Mouse (Mus musculus): Measurements from ENCODE around the gene Gfi1.

Gene Gfi1

DNA sequence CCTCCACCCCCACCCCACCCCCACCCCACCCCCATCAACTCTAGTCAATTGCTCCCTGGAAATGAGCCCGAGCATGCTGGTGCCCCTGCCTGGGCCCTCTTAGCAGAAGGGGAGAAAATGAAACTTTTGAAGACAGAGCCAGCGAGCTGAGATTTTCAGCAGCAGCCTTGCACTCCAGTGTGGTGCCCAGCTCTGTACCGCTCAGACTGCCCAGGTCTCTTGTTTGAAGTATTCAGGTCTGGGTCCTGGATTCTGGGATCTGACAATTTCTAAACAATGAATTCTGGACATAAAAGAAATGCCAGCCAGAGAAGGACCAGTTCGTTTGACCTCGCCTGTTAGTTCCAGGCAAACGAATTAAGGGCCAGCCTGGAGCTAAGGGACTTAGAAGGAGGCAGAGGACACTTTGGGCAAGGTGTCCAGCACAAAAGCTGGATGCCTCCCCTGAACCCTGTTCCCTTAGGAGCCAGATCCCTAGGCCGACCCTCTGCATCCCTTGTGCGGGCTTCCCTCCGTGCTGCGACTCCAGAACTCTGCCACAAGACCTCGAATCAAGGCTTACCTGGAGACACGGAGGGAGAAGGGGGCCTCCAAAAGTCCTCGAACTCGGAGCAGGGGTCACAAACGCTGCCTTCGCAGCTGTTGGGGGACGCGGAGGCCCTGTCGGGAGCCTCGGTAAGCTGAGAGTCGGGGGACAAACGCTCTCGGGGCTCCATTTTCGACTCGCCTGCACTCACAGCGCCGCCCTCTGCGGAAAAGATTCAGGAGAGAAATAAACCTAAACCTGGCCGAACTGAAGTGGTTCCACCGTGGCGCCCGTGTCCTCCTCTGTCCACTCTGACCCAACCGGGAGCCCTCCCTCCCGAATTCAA lies 2.9 kb downstream of the Gfi1 start:
- in situ Hi-C loops (cut with MboI, MseI): loop anchor here (5.0 kb wide), 1 partner anchor 116 kb away; no protein-coding TSS in a partner anchor

DNA sequence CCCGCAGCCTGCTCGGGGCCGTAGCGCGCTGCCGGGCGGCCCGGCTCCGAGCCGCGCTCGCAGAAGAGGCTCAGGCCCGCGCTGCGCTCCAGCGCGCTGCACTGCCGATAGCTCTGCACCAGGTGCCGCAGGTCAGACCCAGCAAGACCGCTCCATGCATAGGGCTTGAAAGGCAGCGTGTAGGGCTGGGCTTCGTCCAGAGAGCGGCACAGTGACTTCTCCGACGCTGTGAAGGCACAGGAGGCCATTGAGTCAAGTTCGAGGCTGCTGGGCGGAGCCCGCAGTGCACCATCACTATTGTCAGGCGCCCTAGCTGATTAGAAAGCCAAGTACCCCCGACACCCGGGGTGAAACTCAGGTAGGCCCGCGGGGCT lies 4.2 kb downstream of the Gfi1 start:
- in situ Hi-C loops (cut with MboI, MseI): loop anchor here (5.0 kb wide), 1 partner anchor 114 kb away; no protein-coding TSS in a partner anchor

DNA sequence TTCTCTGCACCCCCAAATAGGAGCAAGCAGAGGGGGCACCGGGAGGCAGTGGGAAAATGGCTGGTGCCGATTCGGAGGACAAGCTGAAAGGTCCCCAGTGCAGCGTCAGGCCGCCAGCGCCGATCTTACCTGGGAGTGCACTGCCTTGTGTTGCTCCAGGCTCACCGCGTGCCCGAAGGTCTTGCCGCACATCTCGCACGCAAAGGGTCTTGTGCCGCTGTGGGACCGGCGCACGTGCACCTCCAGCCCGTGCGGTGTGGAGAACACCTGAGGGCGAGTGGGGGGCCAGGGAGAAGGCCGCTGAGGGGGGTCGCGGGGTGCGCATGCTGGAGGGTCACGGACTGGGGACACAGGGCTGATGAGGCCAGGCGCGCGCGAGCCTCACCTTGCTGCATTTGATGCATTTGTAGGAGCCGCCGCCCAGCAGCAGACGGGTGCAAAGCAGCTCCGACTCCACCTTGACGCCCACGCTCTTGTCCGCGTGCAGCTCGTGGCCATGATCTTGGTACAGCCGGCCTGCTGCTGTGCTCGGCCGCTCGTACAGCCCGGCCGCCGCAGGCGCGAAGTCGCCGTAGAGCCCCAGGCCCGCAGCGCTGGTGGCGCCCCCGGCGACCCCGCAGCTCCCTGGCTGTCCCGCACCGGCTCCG lies 4.7 kb downstream of the Gfi1 start:
- in situ Hi-C loops (cut with MboI, MseI): loop anchor here (5.0 kb wide), 1 partner anchor 114 kb away; no protein-coding TSS in a partner anchor

DNA sequence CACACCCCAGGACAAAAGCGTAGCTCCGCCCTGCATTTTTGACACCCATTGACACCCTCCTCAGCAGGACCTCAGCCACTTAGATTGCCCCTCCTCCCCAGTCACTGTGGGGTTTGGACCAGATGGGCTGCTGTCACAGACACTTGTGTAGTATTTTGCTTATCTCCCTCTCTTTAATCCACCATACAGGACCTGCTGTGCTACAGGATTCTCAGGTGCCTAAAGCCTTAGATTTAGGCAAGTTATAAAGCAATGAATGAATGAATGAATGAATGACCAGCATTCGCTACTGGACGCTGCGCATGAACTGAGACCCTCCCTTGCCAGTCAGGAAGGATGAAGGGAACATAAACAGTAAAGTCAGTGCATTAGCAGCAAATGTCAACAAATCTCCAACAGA lies 5.3 kb downstream of the Gfi1 start:
- in situ Hi-C loops (cut with MboI, MseI): loop anchor here (5.0 kb wide), 1 partner anchor 113 kb away; no protein-coding TSS in a partner anchor

DNA sequence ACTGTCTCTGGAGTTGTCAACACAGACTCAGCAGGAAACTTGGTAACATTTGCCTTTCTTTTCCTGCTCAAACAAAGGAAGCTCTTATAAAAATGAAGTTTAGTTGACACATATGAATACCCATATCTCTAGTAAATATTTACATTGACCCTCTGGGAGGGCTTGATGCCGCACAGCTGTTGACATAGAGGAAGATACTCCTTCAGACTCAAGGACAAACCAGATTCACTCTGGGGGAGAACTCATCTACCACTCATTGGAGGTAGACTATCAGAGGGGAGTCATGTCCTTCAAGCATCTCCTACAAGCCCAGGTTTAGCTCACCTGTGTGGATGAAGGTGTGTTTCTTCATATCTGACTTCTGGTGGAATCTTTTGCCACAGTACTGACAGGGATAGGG lies 6.0 kb downstream of the Gfi1 start:
- in situ Hi-C loops (cut with MboI, MseI): loop anchor here (5.0 kb wide), 1 partner anchor 112 kb away; no protein-coding TSS in a partner anchor

DNA sequence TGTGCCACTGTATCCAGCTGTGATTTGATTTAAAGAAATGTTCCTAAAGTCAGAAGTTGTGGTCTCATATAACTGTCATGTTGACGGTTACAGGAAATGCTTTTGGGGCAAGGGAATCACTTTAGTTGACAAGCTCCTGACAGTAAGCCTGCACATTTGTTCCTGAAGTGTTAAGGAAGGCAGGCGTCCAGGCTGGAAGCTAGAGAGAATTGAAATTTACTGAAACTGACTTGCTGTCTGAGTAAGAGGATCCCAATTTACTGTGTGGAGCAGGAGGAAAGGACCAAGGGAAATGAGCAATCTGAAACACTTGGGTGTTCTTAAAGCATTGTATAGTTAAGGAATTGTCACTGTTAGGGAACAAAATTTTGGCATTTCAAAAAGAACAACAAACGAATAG lies 6.6 kb downstream of the Gfi1 start:
- in situ Hi-C loops (cut with MboI, MseI): no loop called here

DNA sequence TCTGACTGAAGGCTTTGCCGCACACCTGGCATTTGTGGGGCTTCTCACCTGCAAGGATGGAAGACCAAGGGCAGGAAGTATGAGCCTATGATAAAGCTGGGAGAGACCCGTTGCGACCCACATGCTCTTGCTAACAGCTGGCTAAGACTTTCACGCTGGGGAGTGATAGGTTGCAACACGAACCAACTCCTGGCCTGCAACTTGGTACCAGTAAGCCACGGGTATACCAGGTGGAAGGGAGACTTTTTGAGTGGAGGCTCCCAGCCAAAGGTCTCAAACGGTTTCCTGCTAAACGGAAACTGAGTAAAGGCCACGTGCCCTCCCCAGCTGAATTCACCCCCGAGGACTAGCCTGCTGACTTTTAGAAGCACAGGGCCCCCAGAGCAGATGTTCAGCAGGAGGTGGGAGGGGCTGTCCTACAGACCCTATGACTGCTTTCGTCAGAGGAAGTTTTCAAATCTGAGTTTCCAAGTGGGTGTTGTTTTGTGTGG lies 7.9 kb downstream of the Gfi1 start:
- in situ Hi-C loops (cut with MboI, MseI): no loop called here

DNA sequence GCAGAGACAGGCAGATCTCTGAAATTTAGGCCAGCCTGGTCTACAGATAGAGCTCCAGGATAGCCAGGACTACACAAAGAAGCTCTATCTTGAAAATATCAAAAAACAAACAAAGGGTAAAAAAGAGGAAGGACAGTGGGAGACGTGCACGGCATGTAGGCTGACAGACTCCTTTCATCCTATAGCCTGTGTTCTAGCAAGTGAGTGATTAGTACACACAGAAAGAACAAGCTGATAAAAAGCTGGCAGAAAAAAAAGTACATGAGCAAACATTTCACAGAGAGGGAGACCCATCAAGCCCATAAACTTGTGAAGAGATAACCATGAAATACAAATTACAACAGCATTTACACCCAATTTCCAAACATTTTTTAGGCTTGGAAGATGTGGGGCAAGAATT lies 14.1 kb downstream of the Gfi1 start:
- in situ Hi-C loops (cut with MboI, MseI): no loop called here

DNA sequence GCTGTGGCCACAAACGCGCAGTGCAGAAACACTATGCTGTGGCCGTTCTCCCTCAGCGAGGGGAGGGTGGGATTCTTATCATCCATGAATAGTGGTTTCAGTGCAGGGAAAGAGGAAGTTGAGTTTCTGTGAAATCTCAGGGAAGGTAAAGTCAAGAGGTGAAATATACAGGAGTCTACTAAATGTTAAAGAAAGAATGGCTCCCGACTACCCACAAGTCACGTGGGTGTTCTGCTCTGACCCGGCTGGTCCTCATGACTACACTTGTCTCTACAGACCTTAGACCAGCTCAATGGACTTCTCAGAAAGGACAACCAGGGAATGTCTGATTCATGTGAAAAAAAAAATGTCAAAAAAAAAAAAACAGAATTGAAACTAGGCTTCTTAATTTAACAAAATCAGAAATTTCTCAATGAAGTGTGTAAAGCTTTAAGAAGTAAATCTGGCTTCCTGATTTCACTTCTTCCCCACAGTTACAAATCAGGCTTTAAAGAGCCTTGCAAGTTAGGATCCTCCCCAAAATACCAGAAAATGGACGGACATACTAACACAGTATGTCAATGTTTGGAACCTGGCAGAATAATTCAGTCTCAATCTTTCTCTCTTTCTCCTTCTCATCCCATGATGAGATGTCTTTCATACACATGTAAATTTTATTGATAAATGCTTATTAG lies 17.6 kb downstream of the Gfi1 start:
- in situ Hi-C loops (cut with MboI, MseI): no loop called here

DNA sequence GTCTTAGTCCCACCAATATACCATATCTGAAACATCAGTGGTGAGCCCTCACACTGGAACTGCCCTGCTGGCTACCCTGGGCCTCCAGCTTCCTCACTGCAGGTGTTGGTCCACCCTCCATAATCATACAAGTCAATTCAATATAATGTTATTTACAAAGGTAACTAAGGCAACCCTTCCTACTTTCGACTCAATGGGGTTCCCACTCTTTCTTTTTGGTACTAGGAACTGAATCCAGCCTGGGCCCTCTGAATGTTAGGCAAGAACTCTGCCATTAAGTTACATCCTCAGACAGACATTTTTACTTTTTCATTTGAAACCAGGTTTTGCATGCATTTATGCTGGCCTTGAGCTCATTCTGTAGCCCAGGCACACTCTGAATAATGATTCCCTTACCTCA lies 19.6 kb downstream of the Gfi1 start:
- in situ Hi-C loops (cut with MboI, MseI): no loop called here

DNA sequence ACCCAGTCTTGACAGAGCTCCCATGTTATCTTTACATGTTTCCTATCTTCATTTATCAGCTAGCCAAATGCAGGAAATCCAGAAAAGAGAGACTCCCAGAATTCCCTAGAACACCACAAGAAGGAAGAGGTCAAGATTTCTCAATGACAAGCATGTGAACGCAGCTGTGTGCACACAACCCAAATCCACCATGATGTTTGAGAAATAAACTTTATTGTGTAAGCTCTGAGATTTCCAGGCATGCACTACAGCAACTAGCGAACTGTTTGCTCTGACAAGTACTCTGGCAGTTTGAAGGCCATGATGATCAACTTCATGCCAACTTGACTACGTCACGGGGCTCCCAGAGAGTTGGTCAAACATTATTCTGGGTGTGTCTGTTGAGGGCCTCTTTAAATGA lies 20.1 kb downstream of the Gfi1 start:
- in situ Hi-C loops (cut with MboI, MseI): no loop called here

DNA sequence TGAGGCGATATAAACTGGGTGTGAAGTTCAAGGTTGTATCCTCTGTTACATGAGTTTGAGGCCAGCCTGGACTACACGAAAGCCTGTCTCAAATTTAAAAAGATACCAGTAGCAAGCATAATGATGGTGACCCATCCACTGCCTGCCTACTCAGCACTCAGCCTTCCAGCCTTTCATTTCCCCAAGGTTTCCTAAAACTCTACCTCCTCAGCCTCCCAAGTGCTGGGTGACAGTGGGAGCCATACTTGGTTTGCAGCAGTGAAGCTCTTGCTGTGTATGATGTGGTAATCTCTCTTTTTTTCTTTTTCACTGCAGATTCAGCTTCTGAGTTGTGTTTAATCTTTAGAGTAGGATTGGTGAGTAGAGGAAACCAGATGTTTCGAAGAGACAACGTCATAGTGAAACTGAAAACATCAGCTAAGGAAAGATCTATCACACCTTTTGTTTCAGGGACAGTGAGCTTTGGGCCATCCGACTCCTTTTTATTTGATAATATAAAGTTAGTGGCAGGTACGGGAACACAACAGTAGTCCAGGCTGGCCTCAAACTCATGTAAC lies 22.6 kb downstream of the Gfi1 start:
- in situ Hi-C loops (cut with MboI, MseI): loop anchor here (5.0 kb wide), 1 partner anchor 46 kb away; no protein-coding TSS in a partner anchor

DNA sequence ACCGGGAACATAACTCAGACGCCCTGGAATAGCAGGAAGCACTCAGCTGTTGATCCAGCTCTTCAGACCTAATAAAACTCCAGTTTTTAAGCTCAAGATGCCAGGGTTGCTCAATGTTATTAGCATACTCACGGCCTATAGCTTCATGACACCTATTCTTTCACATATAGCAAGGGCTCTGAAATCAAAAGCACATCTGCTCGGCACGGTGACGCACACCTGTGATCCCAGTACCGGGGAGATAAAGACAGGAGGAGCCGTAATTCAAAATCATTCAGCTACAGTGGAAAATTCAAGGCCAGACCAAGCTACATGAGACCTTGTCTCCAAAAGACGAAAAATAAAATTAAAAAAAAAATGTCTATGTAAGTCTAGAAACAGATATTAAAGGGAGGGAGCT lies 24.2 kb downstream of the Gfi1 start:
- in situ Hi-C loops (cut with MboI, MseI): loop anchor here (5.0 kb wide), 1 partner anchor 44 kb away; no protein-coding TSS in a partner anchor

DNA sequence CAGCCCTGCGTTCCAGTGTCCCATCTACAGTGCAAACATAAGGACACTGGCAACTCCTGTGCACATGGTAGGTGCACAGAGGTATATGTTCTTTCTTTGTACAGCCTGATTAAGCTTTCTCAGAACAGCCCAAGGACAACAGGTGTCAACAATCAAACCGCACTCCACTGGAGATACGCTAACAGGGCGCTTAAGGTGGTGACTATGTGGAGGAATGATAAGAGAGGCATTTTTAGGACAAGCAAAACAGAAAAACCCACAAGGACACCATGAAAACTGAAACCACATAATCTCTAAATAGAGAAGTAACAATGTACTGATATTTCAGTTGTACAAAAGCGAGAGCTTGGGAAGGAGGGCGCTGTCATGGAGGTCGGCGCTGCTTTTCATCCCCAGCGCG lies 25.0 kb downstream of the Gfi1 start:
- in situ Hi-C loops (cut with MboI, MseI): loop anchor here (5.0 kb wide), 1 partner anchor 44 kb away; no protein-coding TSS in a partner anchor

DNA sequence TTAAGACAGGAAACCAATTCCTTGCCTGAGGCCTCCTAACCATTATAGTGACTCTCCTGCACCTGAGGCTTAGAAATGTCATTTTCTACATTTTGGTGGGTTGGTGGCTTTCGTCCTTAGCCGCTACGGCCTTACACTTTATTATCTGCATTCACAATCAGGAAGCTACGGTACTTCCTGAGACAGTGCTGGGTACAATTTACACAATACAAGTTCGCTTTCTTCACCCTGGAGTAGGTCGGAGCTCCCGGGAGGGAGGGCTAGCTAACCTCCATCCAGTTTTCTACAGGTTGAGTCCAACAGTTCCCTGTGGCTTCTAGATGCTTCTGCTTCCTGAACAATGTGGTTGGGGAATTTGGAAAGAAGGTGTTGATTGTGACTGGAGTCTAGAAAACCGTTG lies 26.9 kb downstream of the Gfi1 start:
- in situ Hi-C loops (cut with MboI, MseI): no loop called here

DNA sequence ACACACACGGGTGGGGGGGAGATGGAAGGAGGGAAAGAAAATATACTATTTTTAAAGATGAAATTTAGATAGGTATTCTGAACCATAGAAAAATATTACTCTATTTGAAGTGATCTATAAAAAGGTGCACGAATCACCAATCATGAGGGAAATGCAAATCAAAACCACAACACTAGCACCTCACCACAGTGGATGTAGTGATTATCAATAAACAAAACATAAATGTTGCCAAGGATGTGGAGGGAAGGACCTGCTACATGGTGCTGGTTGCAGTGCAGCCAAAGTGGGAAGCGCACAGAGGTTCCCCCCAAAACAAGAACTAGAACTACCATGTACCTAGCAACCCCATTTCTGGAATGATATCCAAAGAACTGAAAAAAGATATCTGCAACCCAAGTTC lies 30.8 kb downstream of the Gfi1 start:
- in situ Hi-C loops (cut with MboI, MseI): no loop called here

DNA sequence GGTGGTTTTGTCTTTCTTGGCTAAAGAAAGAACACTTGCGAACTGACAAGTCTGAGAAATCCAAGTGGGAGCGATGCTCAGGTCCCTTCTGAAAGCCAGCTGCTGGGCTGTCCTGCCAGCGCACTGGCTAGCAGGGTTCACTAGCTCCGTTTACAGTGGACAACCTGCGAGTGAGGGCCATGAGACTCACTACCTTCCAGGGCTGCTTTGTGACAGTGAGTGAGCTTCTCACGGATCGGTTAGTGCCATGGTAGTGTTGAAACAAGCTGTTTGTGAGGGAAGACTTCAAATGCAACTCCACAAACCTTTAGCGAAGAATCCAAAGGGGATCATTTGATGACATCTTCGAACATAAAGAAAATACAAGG lies 37.4 kb downstream of the Gfi1 start:
- in situ Hi-C loops (cut with MboI, MseI): no loop called here

DNA sequence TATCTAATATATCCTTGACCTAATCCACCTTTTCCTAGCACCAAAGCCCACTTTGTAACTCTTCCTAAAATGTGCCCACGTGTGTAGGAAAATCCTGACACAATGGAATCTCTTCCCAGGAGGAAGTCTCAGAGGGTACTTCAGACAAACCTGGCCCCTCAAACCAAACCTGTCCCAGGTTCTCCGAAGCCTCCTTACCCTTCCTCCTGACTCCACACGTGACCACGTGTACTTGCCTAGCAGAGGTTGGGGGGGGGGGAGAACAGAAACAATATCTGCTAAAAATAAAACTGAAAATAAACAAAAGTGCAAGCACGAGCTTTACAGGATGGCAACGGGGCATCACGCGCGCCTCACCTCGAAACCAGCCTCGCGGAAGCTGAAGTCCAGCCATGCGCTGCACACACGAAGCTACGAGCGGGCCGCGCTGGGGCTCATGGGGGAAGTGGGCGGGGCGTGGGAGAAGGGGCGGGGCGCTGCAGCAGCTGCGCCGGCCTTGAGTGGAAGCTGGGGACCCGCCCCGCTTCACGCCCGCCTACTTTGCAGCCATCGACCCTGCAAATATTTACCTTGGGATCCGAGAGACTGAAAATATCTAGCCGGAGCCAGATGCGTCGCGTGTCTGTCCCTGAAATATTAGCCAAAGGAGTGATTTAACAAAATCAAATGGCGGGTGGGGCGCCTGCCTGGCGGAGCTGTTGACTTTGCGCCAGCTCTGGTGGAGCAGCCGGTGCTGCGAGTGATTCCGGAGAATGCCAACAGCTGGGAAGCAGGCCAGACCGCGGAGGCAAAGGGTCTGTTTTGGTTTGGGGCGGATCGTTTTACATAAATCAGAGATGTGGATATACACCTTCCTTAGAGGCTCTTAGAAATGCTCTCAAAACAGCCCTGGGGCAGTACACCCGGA lies 38.0 kb downstream of the Gfi1 start:
- in situ Hi-C loops (cut with MboI, MseI): no loop called here

DNA sequence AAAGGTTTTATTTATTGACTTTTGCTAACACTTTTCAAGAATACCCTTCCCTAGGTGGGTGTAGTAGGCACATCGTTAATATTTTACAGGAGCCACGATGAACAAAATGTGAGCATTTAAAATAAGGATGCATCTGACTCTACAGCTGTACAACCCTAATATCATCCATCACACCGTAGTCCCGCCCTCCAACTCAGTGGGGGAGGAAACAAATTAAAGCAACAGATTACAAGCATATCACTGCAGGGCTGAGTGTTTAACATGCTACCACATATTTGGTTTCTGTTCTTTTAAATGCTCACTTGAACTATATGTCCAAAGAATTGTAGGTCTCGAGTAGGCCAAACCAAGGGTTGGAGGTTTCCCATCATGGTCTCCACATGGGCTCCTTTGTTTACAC lies 38.7 kb downstream of the Gfi1 start:
- in situ Hi-C loops (cut with MboI, MseI): no loop called here

DNA sequence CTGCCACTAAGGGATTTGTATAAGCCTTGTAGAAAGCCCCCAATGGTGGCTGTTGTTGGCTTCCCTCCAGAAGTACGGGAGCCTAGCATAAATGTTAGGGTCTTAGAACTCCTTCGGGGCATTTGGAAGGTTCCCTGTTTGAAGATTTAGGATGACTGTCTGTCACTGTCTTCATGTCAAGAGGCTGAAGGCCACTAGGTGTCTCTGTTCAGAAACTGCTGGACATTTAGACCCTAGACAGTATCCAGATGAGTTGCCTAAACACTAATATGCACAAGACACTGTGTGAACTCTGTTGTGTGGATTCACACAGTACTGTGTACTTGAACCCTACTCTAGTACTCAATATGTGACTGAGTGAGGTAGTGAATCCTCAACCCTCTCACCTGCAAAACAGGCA lies 41.5 kb downstream of the Gfi1 start:
- in situ Hi-C loops (cut with MboI, MseI): no loop called here

DNA sequence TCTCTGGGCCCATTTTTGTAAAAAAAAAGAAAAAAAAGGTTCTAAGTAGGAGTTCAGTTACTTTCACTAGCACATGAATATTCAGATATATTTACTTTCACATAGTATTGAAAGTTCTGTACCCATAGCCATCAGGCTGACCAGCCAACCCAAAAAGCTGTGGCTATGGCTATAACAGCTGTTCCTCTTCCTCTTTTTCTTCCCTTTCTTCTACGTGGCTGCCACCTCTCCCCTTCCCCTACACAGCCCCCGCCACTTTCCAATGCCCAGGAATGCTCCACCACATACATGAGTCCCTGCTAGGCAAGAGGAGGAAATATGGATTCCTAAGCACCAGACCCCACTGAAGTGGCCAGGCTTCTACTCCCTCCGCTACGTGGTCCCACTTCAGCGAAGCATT lies 44.5 kb downstream of the Gfi1 start:
- in situ Hi-C loops (cut with MboI, MseI): no loop called here

Measured in regulatory T cell (primary cell).